Mouse (Mus musculus): ENCODE measurements at regions not wholly inside any gene's neighbourhood (a gene's known extent, or its start where the extent isn't known, plus 50 kb on each side); places are given as distances from the start of the nearest gene placed in this dataset.
A peak's percentile ranks its signal among the peaks of the same experiment; 100 is the strongest.
"Not testable (repeated sequence)": the region's sequence is repeated elsewhere in the genome, so short reads cannot be mapped to it uniquely, and the experiment has no call there.

- no peak for DNase-seq
Observed at GRCm38 (mm10) chr14:37571971-37572370, 436.9 kb upstream of the Ghitm start.

DNA sequence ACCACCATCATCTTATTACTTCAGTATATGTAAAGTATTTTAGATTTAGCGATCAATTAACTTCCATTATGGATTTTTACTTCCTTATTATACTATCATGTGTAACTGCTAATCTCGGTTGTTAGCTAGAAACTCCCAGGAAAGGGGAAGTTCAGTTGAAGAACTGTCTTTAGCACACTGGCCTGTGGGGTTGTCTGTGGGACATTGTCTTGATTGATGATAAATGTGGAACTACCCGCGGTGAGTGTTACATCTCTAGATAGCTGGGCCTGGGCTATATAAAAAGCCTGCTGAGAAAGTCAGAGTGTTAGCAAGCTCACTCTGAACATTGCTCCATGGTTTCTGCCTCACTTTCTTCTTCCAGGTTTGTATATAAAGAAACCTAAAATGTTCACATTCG is 423.2 kb upstream of the Ghitm start:
- DNase-seq, result no peak

DNA sequence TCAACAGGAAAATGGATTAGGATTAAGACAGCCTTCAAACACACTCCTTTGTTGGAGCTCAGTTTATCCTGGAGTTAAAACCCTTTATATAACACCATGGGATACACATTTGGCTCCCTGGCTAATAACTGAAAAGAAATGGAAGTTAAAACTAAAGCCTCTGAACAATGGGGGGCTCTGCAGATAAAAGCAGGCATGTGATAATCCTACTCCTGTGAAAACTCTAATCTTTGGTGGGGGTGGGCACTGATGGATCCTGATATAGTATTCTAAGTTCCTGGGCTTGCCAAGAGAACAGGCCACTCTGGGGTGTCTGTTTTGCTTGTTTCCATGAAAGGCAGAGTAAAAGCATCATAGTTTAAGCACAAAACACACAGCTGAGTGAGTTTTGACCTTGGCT is 388.5 kb upstream of the Ghitm start:
- DNase-seq, result no peak

DNA sequence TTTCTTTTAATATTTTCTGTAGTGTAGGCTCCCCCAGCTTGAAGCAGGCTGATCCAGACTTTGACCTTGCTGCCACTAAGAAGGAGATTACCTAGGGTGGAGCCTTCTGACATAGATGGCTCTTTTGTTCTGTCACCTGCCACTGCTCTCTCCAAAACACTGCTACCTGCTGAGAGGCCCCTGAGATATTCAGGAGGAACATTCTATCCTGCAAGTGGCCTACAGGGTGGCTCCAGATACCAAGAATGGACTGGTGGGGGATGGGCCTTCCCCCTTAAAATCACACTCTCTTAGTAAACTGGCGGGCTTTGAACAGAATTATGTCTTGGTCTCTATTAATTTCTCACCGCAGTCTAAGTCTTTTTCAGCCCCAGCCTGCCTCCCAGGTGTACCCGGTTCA is 385.6 kb upstream of the Ghitm start:
- DNase-seq, result not testable (repeated sequence)

GRCm38 (mm10) chr14:37505314-37505713 is 370.2 kb upstream of the Ghitm start:
- no peak for DNase-seq

- no peak for DNase-seq
Observed at GRCm38 (mm10) chr14:37490711-37491110, 355.6 kb upstream of the Ghitm start.

GRCm38 (mm10) chr14:37485292-37485691 is 350.2 kb upstream of the Ghitm start:
- no peak for DNase-seq

DNA sequence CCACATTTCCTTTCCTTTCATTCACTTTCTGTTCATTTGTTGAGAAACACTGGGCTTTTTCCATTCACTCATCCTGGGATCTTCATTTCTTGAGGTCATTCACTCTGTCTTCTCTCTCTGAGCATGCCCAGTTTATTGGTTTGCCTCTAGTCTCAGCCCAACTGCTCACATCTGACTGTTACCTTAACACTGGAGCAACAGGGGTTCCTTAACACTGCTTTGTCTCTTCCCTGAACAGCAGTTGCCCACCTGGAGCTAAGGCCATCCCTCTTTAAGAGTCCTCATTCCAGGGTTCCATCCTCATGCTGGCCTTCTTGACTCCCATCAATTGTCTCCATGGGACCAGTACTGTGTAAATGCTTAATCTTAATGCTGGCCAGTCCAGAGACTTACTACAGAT is 342.5 kb upstream of the Ghitm start:
- DNase-seq, result no peak

DNA sequence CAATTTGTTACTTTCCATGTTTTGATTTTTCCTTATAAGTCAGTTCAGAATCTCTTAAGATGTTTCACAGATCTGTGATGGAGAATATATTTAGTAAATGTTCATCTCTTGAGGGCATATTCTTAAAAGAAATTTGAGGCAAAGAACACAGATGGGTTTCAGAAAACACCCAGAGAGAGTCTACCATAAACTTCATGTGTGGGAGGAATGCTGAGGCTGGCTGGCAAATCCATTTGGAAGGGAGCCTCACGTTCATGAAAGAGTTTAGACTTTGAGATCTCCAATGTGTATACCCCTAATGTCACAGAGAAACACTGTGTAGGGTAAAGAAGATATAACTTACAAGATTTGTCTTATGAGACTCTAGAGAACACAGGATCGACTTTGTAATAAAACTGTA is 333.6 kb upstream of the Ghitm start:
- no peak for DNase-seq

DNA sequence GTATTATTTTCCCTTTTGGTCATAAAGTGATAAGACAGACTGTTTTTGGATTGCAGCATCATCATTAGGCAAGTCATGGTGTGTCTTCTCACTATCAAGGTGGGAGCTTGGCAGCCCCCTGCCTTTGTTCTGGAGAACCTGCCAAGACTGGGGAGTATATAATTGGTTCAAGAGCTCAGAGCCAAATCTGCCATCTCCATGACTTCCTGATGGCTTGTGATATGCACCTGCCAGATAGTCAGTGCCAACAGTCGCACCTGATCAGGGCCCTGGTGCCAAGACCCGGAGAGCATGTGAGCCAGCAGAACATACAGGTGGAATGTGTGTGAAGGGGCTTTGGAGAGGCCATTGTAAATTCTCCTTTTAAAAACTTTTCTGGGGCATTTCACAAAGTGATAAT is 305.8 kb upstream of the Ghitm start:
- DNase-seq, result no peak

DNA sequence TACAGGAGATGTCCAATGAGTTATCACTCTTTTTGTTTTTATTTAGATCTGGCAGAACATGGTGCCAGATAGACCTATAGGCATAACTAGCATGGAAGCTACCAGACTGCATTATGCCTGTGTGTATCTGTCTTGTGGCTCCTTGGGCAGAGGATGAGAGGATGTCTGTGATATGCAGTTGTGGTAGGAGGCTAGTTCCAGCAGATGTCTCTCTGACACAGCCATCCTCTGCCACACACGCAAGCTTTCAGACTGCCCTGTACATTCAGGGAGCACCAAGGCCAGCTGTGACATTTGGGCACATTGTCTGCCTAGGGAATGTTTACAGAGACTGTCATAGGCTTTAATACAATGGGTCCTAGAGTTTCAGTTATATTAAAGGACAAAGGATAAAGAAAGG is 295.6 kb upstream of the Ghitm start:
- DNase-seq, result peak; percentile 4

- DNase-seq, result no peak
Observed at GRCm38 (mm10) chr14:37425506-37425905, 290.4 kb upstream of the Ghitm start.

- DNase-seq, result no peak
Observed at GRCm38 (mm10) chr14:37421566-37421965, 286.5 kb upstream of the Ghitm start.

DNA sequence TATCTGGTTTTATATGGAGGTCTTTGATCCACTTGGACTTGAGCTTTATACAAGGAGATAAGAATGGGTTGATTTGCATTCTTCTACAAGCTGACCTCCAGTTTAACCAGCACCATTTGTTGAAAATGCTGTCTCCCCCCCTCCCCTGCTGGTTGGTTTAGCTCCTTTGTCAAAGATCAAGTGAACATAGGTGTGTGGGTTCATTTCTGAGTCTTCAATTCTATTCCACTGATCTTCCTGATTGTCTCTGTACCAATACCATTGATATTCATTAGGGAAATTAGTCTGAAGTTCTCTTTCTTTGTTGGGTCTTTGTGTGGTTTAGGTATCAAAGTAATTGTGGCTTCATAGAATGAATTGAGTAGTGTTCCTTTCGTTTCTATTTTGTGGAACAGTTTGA is 277.5 kb upstream of the Ghitm start:
- DNase-seq, result not testable (repeated sequence)

DNA sequence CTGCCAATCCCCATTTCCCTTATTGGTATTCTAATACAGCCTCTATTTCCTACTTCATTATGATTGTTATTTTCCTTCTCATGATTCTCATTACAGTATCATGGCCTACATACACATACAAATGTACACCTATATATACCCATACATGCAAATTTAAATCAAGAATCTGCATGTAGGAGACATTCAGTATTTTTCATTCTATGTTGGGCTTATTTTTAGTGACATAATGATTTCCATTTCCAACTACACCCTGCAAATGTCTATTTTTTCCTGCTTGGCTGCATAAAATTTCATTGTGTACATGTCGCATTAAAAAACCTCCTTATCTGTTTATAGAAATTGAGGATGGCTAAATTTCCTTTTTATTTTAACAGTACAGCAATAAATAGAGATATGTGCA is 236.9 kb upstream of the Ghitm start:
- DNase-seq, result no peak

DNA sequence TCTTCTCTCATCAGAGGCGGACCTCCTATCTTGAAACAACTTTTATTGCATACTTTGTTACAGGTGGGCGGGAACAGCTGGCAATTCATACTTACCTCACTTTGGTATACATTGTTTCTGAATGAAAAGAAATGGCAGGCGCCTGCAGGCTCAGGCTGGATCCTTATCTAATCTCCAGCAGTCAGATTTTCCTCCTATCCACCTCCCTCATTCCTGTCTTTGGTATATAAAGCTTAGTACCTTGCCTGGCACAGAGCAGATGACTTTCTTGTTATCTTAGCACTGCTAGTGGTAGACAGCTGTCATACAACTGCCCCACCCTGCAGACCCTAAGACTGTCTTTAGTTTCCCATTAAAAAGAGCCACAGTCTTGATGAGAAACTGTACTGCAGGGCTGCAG is 226.8 kb upstream of the Ghitm start:
- no peak for DNase-seq

- peak; percentile 82 for DNase-seq
Observed at GRCm38 (mm10) chr14:37355968-37356704, 221.1 kb upstream of the Ghitm start.

- peak; percentile 5 for DNase-seq
Observed at GRCm38 (mm10) chr14:37323392-37323791, 188.3 kb upstream of the Ghitm start.

DNA sequence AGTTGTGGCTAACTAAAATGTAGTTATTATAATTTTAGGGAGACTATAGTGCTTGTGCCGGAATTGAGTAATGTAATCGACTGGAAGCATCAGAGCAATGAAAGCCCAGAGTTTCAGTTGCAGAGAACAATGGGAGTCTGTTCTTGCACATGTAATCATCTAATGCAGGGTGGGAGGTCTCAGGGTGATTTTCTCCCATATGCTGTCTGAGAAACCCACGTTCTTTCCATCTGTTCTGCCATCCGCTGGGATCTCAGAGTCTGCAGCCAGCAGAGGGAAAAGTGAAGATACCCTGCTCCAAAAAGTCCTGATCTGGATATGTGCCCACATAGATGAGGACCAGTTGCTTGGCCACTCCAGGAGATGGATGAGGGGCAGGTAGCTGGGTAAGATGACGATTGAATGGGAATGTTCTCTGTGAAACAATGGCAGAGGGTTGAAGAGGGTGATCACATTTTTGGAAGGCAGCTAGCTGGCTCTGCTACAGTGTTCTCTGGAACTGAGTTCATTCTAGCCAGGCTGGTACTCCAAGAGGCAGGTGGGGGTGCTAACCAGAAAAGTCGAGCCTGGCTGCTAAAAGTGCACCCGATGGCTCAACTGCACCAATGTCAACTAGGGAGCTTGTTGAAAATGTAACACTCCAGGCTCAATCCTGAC is 180.3 kb upstream of the Ghitm start:
- no peak for DNase-seq

- no peak for DNase-seq
Observed at GRCm38 (mm10) chr14:37313906-37314305, 178.8 kb upstream of the Ghitm start.

- DNase-seq, result no peak
Observed at GRCm38 (mm10) chr14:37312887-37313286, 177.8 kb upstream of the Ghitm start.

DNA sequence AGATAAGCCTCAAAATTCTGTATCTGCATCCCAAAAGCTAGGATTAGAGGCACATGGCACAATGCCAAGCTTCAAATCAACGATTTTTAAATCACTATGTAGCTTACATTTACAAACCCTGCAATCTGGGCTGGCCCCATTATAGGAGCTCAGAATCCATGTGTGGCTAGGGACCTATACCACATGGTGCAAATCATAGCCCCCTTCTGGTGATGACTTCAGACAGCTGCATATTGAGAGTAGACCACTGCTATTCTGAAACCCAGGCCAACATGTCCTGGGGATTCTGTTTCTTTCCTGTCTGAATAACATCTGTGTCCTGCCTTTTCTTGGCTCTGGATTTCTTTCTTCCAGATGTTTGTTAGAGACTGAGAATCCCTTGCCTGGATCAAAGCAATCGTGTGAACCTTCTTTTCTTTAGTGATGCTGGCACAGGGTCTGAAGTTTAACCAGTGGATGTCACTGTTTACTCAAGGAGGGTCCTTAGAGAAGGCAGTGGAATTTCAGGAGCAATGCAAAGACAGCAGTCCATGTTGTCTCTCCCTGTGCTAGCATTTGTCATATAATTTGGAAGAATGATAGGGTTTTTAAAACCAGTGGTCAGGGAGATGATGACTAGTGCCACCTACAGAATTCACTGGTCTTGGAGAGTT is 171.7 kb upstream of the Ghitm start:
- no peak for DNase-seq

DNA sequence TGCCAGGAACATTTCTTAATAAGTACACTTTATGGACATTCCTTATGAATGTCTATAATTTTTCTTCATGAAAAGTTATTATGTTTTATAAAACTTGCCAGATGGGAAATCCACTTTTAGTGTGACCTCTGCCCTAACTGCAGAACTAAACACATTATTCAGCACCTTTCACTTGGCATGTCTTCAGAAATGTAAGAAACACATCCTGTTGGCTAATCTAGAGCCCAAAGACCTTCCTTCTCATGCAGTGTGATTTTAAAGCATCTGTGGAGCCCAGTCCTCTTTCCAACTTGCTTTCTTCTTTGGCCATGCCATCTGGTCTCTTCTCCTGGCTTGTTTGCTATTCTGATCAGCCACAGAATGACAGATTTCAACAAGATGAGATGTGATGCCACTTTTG is 163.6 kb upstream of the Ghitm start:
- DNase-seq, result no peak

DNA sequence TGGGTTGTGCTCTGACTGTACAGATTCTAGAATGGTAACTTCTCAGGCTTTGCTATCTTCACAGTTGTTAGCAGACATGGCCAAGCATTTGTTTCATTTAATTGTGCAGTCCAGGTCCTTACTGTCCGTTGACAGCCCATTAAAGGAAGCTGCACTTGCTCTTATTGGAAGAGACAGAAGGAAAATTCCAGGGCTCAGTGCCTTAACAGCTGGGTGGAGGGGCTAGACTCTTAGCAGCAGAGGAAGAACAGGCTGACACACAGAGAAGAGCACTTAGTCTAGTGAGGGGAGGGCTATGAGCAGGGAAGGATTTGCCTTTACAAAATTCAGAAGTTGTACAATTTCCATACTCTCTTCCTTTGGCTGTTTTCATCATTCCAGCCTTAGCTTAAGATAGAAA is 161.5 kb upstream of the Ghitm start:
- no peak for DNase-seq
